Mouse (Mus musculus) stomach, postnatal 0 days (tissue): ENCODE data around the gene Dcst2.

Source experiments
- CTCF ChIP-seq: IDR thresholded peaks from 2 replicates; pipeline ENCODE4 v1.5.1; 2016; ENCODE audit warnings: antibody characterized with exemption, low read depth, mild to moderate bottlenecking, moderate library complexity
- EP300 ChIP-seq: optimal IDR thresholded peaks from 2 replicates; pipeline ENCODE3; 2016; ENCODE audit warnings: antibody characterized with exemption

GRCm38 (mm10) chr3:89401329-89401728 lies 39.6 kb downstream of the Dcst2 start:
- no peak for TF ChIP-seq CTCF
- no peak for TF ChIP-seq EP300
